Mouse (Mus musculus) C2C12 (cell line): ENCODE results near the gene Zfp688. TPM values are rescaled to one million over a fixed set of nuclear protein-coding genes. Genes with fewer than 3 reads are reported as not detected.
A peak's percentile ranks its signal among the peaks of the same experiment; 100 is the strongest.
"Not testable (repeated sequence)": the region's sequence is repeated elsewhere in the genome, so short reads cannot be mapped to it uniquely, and the experiment has no call there.

Experiments
- H3K27me3 ChIP-seq: one replicate; pipeline ENCODE4 v1.6.1; 2011; ENCODE audit not compliant: control insufficient read depth, insufficient read depth, insufficient read length
- H3K36me3 ChIP-seq: one replicate; pipeline ENCODE4 v1.6.1; 2011; ENCODE audit not compliant: control insufficient read depth, insufficient read depth
- H3K4me3 ChIP-seq: one replicate; pipeline ENCODE4 v1.5.1; 2011; ENCODE audit warnings: mild to moderate bottlenecking, control low read depth; ENCODE audit not compliant: poor library complexity, insufficient read depth, severe bottlenecking
- H3K79me2 ChIP-seq: one replicate; pipeline ENCODE4 v1.6.1; 2011; ENCODE audit not compliant: control insufficient read depth, insufficient read depth
- H3K79me3 ChIP-seq: one replicate; pipeline ENCODE4 v1.6.1; 2011; ENCODE audit warnings: low read depth, control low read depth
- H3ac ChIP-seq: one replicate; pipeline ENCODE3; 2011; ENCODE audit warnings: low read depth; ENCODE audit not compliant: control insufficient read depth, insufficient read length
- CEBPB ChIP-seq: IDR thresholded peaks from one replicate; pipeline ENCODE4 v1.6.1; 2011; ENCODE audit warnings: low read depth, mild to moderate bottlenecking, control low read depth, moderate library complexity
- CTCF ChIP-seq: IDR thresholded peaks from one replicate; pipeline ENCODE4 v1.5.1; 2011; ENCODE audit not compliant: control insufficient read depth, insufficient read depth, insufficient read length
- FOSL1 ChIP-seq: IDR thresholded peaks from one replicate; pipeline ENCODE4 v1.8.0; 2011; ENCODE audit warnings: mild to moderate bottlenecking, low read length; ENCODE audit not compliant: poor library complexity, insufficient read depth, severe bottlenecking
- MAX ChIP-seq: IDR thresholded peaks from one replicate; pipeline ENCODE4 v1.6.1; 2011; ENCODE audit warnings: mild to moderate bottlenecking, control low read depth
- MYOD1 ChIP-seq: IDR thresholded peaks from one replicate; pipeline ENCODE4 v1.6.1; 2011; ENCODE audit warnings: low read depth; ENCODE audit not compliant: control insufficient read depth, insufficient read length
- MYOG ChIP-seq: IDR thresholded peaks from one replicate; pipeline ENCODE4 v1.6.1; 2011; ENCODE audit not compliant: control insufficient read depth, insufficient read length; ENCODE audit errors: extremely low read depth
- USF1 ChIP-seq: IDR thresholded peaks from one replicate; pipeline ENCODE4 v1.6.1; 2011; ENCODE audit warnings: low read depth, mild to moderate bottlenecking, control low read depth, moderate library complexity
- polyA plus RNA-seq: library from polyadenylated mRNA; unstranded; fragments of >200 nt; fragmentation: generic; extraction: Trizol; gene quantifications from one replicate; pipeline ENCODE4 v1.2.1, GENCODE M21; 2012; ENCODE audit warnings: missing spikeins

Gene Zfp688
- polyA plus RNA-seq, 1 experiment, result 8.2 TPM

- Histone ChIP-seq H3K79me2 (no peaks in the 10 kb centered on the region), H3K4me3 (no peak overlapping the region), H3ac (no peak overlapping the region), H3K27me3 (no peaks in the 10 kb centered on the region), H3K79me3 (no peaks in the 10 kb centered on the region), H3K36me3 (no peaks in the 10 kb centered on the region)
- TF ChIP-seq MYOD1 (no peak), FOSL1 (no peak), CEBPB (no peak), CTCF (no peak), MYOG (no peak), USF1 (no peak), MAX (no peak)
These were observed 3.4 kb upstream of the Zfp688 start for GRCm38 (mm10) chr7:127425291-127425690.

GRCm38 (mm10) chr7:127422247-127422646, 379 bp upstream of the Zfp688 start:
- H3K79me2 ChIP-seq, result no peaks in the 10 kb centered on the region
- H3K79me3 ChIP-seq, result no peaks in the 10 kb centered on the region
- peak overlapping the region; percentile 57 for H3K4me3 ChIP-seq
- TF ChIP-seq USF1, result no peak
- TF ChIP-seq CEBPB, result peak; percentile 4
- no peaks in the 10 kb centered on the region for H3K27me3 ChIP-seq
- H3ac ChIP-seq, result peak overlapping the region; percentile 55
- no peaks in the 10 kb centered on the region for H3K36me3 ChIP-seq

- Histone ChIP-seq H3K79me2 (no peaks in the 10 kb centered on the region), H3K27me3 (no peaks in the 10 kb centered on the region), H3ac (no peak overlapping the region), H3K36me3 (no peaks in the 10 kb centered on the region), H3K79me3 (no peaks in the 10 kb centered on the region), H3K4me3 (no peak overlapping the region)
- TF ChIP-seq MYOG, result no peak
These were observed 10.4 kb downstream of the Zfp688 start for GRCm38 (mm10) chr7:127411418-127411817.

- not testable (repeated sequence) for H3K79me3 ChIP-seq, H3K27me3 ChIP-seq, H3K79me2 ChIP-seq, H3K36me3 ChIP-seq
- Histone ChIP-seq H3ac (peak within 1 kb of the TSS; percentile 59), H3K4me3 (peak within 1 kb of the TSS; percentile 18)
- TF ChIP-seq MAX (peak; percentile 42), USF1 (peak; percentile 68), CTCF (peak; percentile 31)
These were observed 15.6 kb downstream of the Zfp688 start, which contains the start of gene Zfp764 for GRCm38 (mm10) chr7:127406002-127406987. Zfp764 (minus strand) TSS chr7:127406822.

- not testable (repeated sequence) for H3K27me3 ChIP-seq, H3K36me3 ChIP-seq, H3K79me3 ChIP-seq, H3K79me2 ChIP-seq, H3K4me3 ChIP-seq, H3ac ChIP-seq
These were observed 17.8 kb downstream of the Zfp688 start for GRCm38 (mm10) chr7:127404101-127404500.

GRCm38 (mm10) chr7:127402980-127403379, 18.9 kb downstream of the Zfp688 start:
- no peaks in the 10 kb centered on the region for H3K36me3 ChIP-seq

More at GRCm38 (mm10) chr7:127402980-127403379, 18.9 kb downstream of the Zfp688 start:
- Histone ChIP-seq H3K79me2 (no peaks in the 10 kb centered on the region), H3K27me3 (no peaks in the 10 kb centered on the region), H3K79me3 (no peaks in the 10 kb centered on the region), H3ac (no peak overlapping the region), H3K4me3 (no peak overlapping the region)
- TF ChIP-seq MAX (no peak), MYOG (no peak), MYOD1 (no peak), FOSL1 (no peak), USF1 (no peak), CTCF (no peak), CEBPB (no peak)
